Mouse (Mus musculus) neutrophil, adult 5-6 weeks (primary cell): ENCODE results near the gene Sult2b1. TPM values are rescaled to one million over a fixed set of nuclear protein-coding genes. Genes with fewer than 3 reads are reported as not detected.
A peak's percentile ranks its signal among the peaks of the same experiment; 100 is the strongest.

ENCODE experiments used
- ATAC-seq: fragments of 151-379, 151-347 bp; 2 replicates; pipeline ENCODE4 v1.8.0; 2017; ENCODE audit warnings: mild to moderate bottlenecking, moderate TSS enrichment; ENCODE audit not compliant: insufficient number of reproducible peaks, poor library complexity, low FRiP score, severe bottlenecking; ENCODE audit errors: extremely low read depth
- total RNA-seq: library from RNA; stranded (forward); fragments of 200-1000 nt; gene quantifications from 2 replicates; pipeline ENCODE4 v1.2.3, GENCODE M21; 2017

Gene Sult2b1
- total RNA-seq, 1 experiment from 2014 or later = not detected

DNA sequence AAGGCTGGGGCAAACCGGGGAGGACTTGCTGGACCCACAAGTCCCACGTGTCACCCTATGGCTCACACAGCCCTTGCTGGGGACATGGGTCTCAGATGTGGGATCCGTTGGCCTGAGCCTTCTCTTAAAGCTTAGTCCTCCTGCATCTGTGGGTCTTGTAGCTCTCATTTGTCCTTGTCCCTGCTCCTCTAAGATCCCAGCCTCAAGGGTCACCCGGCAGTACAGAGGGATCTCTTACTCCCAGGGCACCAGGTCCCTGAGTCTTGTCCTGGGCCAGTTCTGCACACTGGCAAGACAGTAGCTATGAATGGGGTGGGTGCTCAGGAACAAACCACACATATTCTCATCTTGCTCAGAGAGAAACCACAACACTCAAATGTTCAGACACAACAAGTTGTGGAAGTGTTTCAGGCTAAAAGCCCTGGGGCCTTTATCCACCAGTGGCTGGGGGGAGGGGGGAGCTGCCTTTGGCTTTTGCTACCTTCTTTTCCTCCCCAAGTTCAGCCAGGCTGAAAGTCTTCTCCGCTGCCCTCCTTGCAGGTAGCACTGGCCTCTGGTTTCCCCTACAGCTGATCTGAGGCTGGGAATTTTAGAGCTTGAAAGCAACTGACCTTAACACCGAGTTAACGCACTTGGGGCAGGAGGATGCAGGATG lies 100.9 kb downstream of the Sult2b1 start, which contains the start of gene Ntn5:
Gene Ntn5 (plus strand): TSS at position 627 of the 655 bp plus-strand sequence.
- no peak for ATAC-seq

DNA sequence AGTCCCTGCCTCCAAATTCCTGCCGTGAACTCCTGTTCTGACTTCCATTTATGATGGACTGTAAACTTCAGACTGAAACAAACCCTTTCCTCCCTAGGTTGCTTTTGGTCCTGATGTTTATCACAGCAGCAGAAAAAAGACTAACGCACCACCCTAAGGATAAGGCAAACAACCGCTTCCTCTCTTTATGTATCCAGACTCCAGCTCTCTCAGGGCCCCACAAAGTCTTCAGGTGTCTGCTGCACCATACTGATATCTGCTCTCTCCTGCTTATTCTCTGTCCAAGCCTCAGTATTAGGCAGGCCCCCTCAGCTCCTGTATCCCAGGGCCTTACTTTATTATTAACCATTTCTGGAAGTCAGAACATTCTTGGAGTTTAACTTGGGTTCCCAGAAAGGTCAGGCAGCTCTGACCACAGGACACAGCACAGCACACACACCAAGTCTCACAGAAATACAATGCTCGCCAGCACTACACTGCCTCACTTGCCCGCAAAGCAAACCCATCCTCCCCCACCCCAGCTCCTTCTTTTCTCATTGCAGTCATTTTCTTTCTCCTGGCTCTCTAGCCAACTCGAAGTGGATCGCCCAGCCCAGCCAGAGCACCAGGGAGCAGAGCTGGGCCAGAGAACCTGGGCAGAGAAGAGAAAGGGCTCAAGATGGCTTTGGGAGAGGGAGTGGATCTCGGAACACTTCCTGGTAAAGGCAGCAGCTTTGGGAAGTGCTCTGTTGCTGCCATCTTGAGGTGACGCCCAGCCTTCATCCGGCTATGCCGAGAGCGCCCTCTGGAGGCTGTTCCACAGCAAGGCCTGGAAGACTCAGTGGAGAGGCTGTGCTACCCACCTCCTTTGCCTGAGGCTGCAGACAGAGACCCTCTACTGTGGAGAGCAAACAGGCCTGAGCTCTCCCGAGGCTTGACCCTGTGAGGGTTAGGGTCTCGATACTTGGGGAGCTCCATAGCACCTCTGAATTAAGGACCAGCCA lies 102.0 kb downstream of the Sult2b1 start:
- ATAC-seq = peak; percentile 72

DNA sequence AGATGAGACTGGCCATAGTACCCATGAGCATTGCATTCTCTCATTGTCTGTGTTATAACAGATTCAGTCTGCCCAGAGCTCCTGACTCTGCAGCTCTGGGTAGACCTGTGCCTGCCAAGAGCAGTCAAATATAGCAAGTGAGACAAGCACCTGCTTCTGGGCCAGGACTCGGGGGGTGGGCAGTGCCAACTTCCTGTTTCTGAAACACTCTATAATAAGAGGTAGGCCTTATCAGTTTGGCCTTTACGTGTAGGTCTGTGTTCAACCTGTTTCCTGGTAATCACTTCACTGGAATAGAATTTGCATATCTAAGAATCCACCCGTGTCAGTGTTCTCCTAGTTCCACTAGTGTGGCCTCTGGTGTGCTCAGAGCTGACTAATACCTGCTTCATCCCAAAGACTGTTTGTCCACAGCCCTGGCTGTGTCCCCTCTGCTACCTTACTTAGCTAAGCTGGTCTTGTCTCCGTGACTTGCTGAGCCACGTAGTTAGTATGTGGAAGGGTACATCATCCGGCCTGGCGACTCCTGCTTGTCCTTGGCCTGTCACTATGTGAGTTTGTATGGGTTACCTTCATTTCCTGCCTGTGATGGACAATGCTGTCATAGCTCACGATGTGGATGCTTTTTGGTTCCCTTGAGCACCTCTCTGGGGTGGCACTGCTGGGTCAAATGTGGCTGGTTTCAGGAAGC lies 103.3 kb downstream of the Sult2b1 start:
- ATAC-seq = peak; percentile 37; the same call in 1 of the 2 replicates

Other genes starting within 250 kb of the Sult2b1 start
- 0.37 TPM in 1 of 2 replicates, not detected in the other for gene Hsd17b14, start 229.8 kb downstream of the Sult2b1 start, total RNA-seq
- 14.9 and 17.3 TPM in 2 replicates for gene Bcat2, start 214.5 kb downstream of the Sult2b1 start, total RNA-seq
- gene Fgf21, start 169.2 kb downstream of the Sult2b1 start, total RNA-seq = not detected in 2 replicates
- not detected in 2 replicates for gene Fut1, start 167.4 kb downstream of the Sult2b1 start, total RNA-seq
- gene Izumo1, start 162.9 kb downstream of the Sult2b1 start, total RNA-seq = not detected in 2 replicates
- 2.4 and 2.8 TPM in 2 replicates for gene Rasip1, start 157.2 kb downstream of the Sult2b1 start, total RNA-seq
- gene Mamstr, start 144.7 kb downstream of the Sult2b1 start, total RNA-seq = 1.0 TPM in 1 of 2 replicates, not detected in the other
- gene Fut2, start 118.3 kb downstream of the Sult2b1 start, total RNA-seq = 0.25 and 0.35 TPM in 2 replicates
- gene Ntn5, start 100.6 kb downstream of the Sult2b1 start, total RNA-seq = not detected in 2 replicates
- gene Sec1, start 90.3 kb downstream of the Sult2b1 start, total RNA-seq = 0.23 TPM in 1 of 2 replicates, not detected in the other
- gene Car11, start 84.8 kb downstream of the Sult2b1 start, total RNA-seq = not detected in 2 replicates
- gene Dbp, start 79.6 kb downstream of the Sult2b1 start, total RNA-seq = 12.1 and 18.4 TPM in 2 replicates
- 797 and 936 TPM in 2 replicates for gene Rpl18, start 69.2 kb downstream of the Sult2b1 start, total RNA-seq
- 25.5 and 27.4 TPM in 2 replicates for gene Sphk2, start 66.7 kb downstream of the Sult2b1 start, total RNA-seq
- 3.0 and 3.2 TPM in 2 replicates for gene Fam83e, start 63.5 kb downstream of the Sult2b1 start, total RNA-seq
- not detected in 2 replicates for gene Spaca4, start 58.9 kb downstream of the Sult2b1 start, total RNA-seq
- gene Lmtk3, start 931 bp downstream of the Sult2b1 start, total RNA-seq = not detected in 2 replicates
- 79.6 and 94.0 TPM in 2 replicates for gene Cyth2, start 29.9 kb upstream of the Sult2b1 start, total RNA-seq
- gene Kcnj14, start 40.1 kb upstream of the Sult2b1 start, total RNA-seq = 0.23 TPM in 1 of 2 replicates, not detected in the other
- 7.2 and 11.2 TPM in 2 replicates for gene Grwd1, start 46.3 kb upstream of the Sult2b1 start, total RNA-seq
- gene Kdelr1, start 88.1 kb upstream of the Sult2b1 start, total RNA-seq = 44.6 and 57.7 TPM in 2 replicates
- gene Grin2d, start 93.7 kb upstream of the Sult2b1 start, total RNA-seq = 0.12 TPM in 1 of 2 replicates, not detected in the other
- not detected in 2 replicates for gene Syngr4, start 112.0 kb upstream of the Sult2b1 start, total RNA-seq
- 5.0 and 11.2 TPM in 2 replicates for gene Tmem143, start 112.3 kb upstream of the Sult2b1 start, total RNA-seq
- gene Emp3, start 136.7 kb upstream of the Sult2b1 start, total RNA-seq = 176 and 192 TPM in 2 replicates
- gene Ccdc114, start 139.4 kb upstream of the Sult2b1 start, total RNA-seq = 14.1 and 15.8 TPM in 2 replicates
- not detected in 2 replicates for gene Abcc6, start 245.6 kb upstream of the Sult2b1 start, total RNA-seq
- gene Nomo1, start 249.0 kb upstream of the Sult2b1 start, total RNA-seq = 29.1 and 29.7 TPM in 2 replicates